Mouse (Mus musculus) midbrain, embryonic 15.5 days (tissue): Measurements from ENCODE around the gene Klhl36. TPM values are rescaled to one million over a fixed set of nuclear protein-coding genes. Genes with fewer than 3 reads are reported as not detected.

Source experiments
- ATAC-seq: fragments of 200-750 bp; cut with Nextera tagmentation; replicated peaks from 2 replicates; pipeline ENCODE4 v1.8.0; 2017; ENCODE audit warnings: moderate TSS enrichment
- H3K27ac ChIP-seq: fragments of 300-500 bp; sonication (generic); 2 replicates; pipeline ENCODE4 v1.5.1; 2015; ENCODE audit warnings: mild to moderate bottlenecking, inconsistent platforms
- H3K27me3 ChIP-seq: fragments of 300-500 bp; sonication (generic); replicated peaks from 2 replicates; pipeline ENCODE4 v1.6.1; 2015; ENCODE audit warnings: inconsistent platforms
- H3K36me3 ChIP-seq: fragments of 300-500 bp; sonication (generic); replicated peaks from 2 replicates; pipeline ENCODE4 v1.6.1; 2015; ENCODE audit warnings: inconsistent platforms
- H3K4me1 ChIP-seq: fragments of 300-500 bp; sonication (generic); 2 replicates; pipeline ENCODE4 v1.6.1; 2015; ENCODE audit warnings: inconsistent platforms
- H3K4me2 ChIP-seq: fragments of 300-500 bp; sonication (generic); 2 replicates; pipeline ENCODE4 v1.6.1; 2015; ENCODE audit warnings: inconsistent platforms, mild to moderate bottlenecking, moderate library complexity
- H3K4me3 ChIP-seq: fragments of 300-500 bp; sonication (generic); 2 replicates; pipeline ENCODE4 v1.5.1; 2015; ENCODE audit warnings: mild to moderate bottlenecking, inconsistent platforms
- H3K9ac ChIP-seq: fragments of 300-500 bp; sonication (generic); 2 replicates; pipeline ENCODE4 v1.6.1; 2015; ENCODE audit warnings: mild to moderate bottlenecking, inconsistent platforms
- H3K9me3 ChIP-seq: fragments of 300-500 bp; sonication (generic); 2 replicates; pipeline ENCODE4 v1.6.1; 2016; ENCODE audit warnings: inconsistent platforms
- WGBS: fragments of 180-500 bp; shearing (Covaris S2); methylation state at CpG from one replicate; pipeline ENCODE4 v1.1.7; 2015; ENCODE audit warnings: mixed read lengths; 5-methylcytosine and 5-hydroxymethylcytosine counted together
- polyA plus RNA-seq: library from polyadenylated mRNA; unstranded; fragments of >200 nt; fragmentation: Nextera tagmentation; extraction: Ambion mirVana; gene quantifications from 2 replicates; pipeline ENCODE4 v1.2.1, GENCODE M21; 2015

Gene Klhl36
- polyA plus RNA-seq, 1 experiment from 2014 or later = 20.2 TPM

DNA sequence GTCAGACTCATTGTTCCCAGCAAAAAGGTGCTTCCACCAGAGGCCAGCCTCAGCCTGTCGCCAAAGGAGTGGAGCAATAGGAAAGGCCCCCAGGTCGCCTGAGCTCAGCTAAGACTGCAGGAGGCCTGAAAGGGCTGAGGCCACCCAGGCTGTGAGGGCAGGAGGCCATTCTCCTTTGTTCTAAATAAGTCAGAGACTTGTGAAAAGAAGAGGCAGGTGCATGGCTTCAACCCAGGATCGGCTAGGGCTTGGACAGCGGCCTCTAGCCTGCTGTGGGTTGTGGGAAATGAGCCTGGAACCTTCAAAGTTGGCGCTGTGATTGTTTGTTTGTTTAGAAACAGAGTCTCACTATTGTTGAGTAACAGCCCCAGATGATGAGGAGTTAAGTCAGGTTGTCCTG is 8.0 kb upstream of the Klhl36 start:
- no peak overlapping the region for H3K4me2 ChIP-seq
- H3K27ac ChIP-seq = no peak overlapping the region
- no peak overlapping the region for H3K9ac ChIP-seq
- ATAC-seq = no peak
- no peaks in the 10 kb centered on the region for H3K4me1 ChIP-seq
- H3K36me3 ChIP-seq = no peaks in the 10 kb centered on the region
- no peak overlapping the region for H3K4me3 ChIP-seq
- H3K9me3 ChIP-seq = no peaks in the 10 kb centered on the region
- no peaks in the 10 kb centered on the region for H3K27me3 ChIP-seq
- 25% methylated on average over 5 of the region's 5 CpGs for WGBS

DNA sequence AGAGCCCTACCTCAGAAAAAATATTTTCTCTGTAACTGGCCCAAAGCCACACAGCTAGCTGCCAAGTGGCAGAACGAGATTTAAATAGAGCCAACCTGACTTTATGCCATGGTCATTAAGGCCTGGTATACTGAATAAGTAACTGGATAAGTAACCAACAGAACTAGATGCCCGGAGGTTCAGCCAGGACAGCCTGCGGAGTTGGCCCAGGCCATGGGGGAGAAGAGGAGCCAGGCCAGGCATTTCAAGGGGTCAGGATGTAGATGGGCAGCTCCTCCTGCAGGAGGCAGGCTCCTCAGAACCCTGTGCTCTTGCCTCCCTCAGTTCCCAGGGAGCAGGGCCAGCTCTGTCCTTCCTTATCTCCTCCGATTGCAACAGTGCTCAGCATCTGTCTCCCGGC is 6.4 kb upstream of the Klhl36 start:
- H3K36me3 ChIP-seq = no peaks in the 10 kb centered on the region
- H3K4me2 ChIP-seq = no peak overlapping the region
- no peaks in the 10 kb centered on the region for H3K27me3 ChIP-seq
- ATAC-seq = no peak
- H3K27ac ChIP-seq = no peak overlapping the region
- 79% methylated on average over 5 of the region's 5 CpGs for WGBS
- no peaks in the 10 kb centered on the region for H3K4me1 ChIP-seq
- H3K9ac ChIP-seq = no peak overlapping the region
- no peak overlapping the region for H3K4me3 ChIP-seq
- no peaks in the 10 kb centered on the region for H3K9me3 ChIP-seq

DNA sequence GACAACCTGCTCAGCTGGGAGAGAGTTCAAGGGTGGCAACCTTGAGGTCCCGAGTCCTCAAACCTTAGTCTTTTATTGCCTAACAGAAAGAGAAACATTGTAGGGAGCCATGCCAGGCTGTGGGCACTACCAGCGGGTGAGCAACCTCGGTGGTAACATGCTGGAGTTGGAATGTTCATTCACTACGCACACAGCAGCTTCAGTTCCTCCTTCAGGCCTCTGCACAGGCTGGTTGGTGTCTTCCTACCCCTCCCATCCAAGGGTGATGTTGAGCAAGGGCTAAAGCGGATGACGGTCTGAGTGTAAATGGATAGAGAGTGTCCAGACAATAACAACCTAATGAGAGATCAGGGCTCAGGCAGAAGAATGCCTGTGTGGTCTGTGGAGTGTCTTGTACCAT is 4.3 kb upstream of the Klhl36 start:
- ATAC-seq = no peak
- Histone ChIP-seq H3K9me3 (no peaks in the 10 kb centered on the region), H3K4me1 (peaks cover 3% of the 10 kb centered on the region), H3K9ac (no peak overlapping the region), H3K4me3 (no peak overlapping the region), H3K27me3 (no peaks in the 10 kb centered on the region), H3K36me3 (no peaks in the 10 kb centered on the region), H3K4me2 (no peak overlapping the region), H3K27ac (no peak overlapping the region)
- WGBS = 75% methylated on average over 6 of the region's 6 CpGs

DNA sequence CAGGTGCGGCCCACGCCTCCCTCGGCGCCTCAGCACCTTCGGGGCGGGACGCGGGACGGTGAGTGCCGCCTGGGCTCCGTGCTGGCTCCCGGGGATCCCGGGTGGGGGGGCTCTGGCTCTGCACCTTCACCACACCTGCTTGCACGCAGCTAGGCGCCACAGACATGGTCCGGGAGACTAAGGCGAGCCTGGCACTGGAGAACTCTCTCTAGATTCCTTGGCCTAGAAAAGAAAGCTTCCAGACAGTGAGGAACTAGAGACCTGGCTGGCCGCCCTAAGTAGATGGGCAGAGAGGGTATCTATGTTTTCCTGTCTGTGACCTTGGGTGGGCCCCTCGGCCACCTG is 296 bp downstream of the Klhl36 start:
- Histone ChIP-seq H3K27me3 (no peaks in the 10 kb centered on the region), H3K4me1 (peaks cover 9% of the 10 kb centered on the region), H3K4me3 (peak overlapping the region; percentile 82), H3K27ac (peak overlapping the region; percentile 64), H3K36me3 (no peaks in the 10 kb centered on the region), H3K4me2 (peak overlapping the region; percentile 88), H3K9ac (peak overlapping the region; percentile 81), H3K9me3 (no peaks in the 10 kb centered on the region)
- 2% methylated on average over 19 of the region's 19 CpGs for WGBS
- no peak for ATAC-seq

DNA sequence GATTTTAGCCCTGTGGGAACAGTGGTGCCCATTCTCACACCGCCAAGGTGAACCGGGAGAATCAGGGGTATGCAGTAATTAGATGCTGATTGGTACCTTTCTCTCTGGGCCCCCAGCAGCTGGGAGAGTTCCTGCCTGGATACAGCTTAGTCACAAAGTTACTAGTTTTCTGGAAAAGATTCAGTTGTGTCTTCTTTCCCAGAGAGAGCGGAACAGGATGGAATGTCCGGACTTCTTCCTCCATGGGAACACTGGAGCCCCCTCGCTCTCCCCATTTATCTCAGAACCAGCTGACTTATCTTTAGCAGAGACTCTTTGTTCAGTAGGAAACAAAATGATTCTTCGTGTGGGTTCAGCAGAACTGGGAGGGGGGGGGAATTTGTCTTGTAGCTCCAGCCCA is 683 bp downstream of the Klhl36 start:
- no peaks in the 10 kb centered on the region for H3K36me3 ChIP-seq
- WGBS = 10% methylated on average over 6 of the region's 6 CpGs
- peak overlapping the region; percentile 82 for H3K4me3 ChIP-seq
- no peak overlapping the region for H3K27ac ChIP-seq
- H3K4me2 ChIP-seq = peak overlapping the region; percentile 88
- H3K4me1 ChIP-seq = peaks cover 9% of the 10 kb centered on the region
- ATAC-seq = no peak; the same call in 1 of the 2 replicates
- H3K27me3 ChIP-seq = no peaks in the 10 kb centered on the region
- H3K9me3 ChIP-seq = no peaks in the 10 kb centered on the region
- peak overlapping the region; percentile 81 for H3K9ac ChIP-seq

- Histone ChIP-seq H3K4me3 (no peak overlapping the region), H3K4me2 (no peak overlapping the region), H3K27ac (no peak overlapping the region), H3K9ac (no peak overlapping the region), H3K36me3 (peaks cover 29% of the 10 kb centered on the region), H3K9me3 (0 out of 2 replicates have a peak, but pooled peaks cover 4% of the 10 kb centered on the region), H3K27me3 (no peaks in the 10 kb centered on the region), H3K4me1 (no peaks in the 10 kb centered on the region)
- no peak for ATAC-seq
- WGBS = 85% methylated on average over 20 of the region's 20 CpGs
Observed at GRCm38 (mm10) chr8:119869616-119870015, 7.5 kb downstream of the Klhl36 start.

- H3K27ac ChIP-seq = no peak overlapping the region
- no peaks in the 10 kb centered on the region for H3K27me3 ChIP-seq
- no peak overlapping the region for H3K4me3 ChIP-seq
- peaks cover 34% of the 10 kb centered on the region for H3K36me3 ChIP-seq
- no peak overlapping the region for H3K4me2 ChIP-seq
- no peak overlapping the region for H3K9ac ChIP-seq
- H3K9me3 ChIP-seq = 0 out of 2 replicates have a peak, but pooled peaks cover 4% of the 10 kb centered on the region
- 95% methylated on average over 1 of the region's 1 CpGs for WGBS
- ATAC-seq = no peak
- H3K4me1 ChIP-seq = no peaks in the 10 kb centered on the region
Observed at GRCm38 (mm10) chr8:119873181-119873580, 11.1 kb downstream of the Klhl36 start.

DNA sequence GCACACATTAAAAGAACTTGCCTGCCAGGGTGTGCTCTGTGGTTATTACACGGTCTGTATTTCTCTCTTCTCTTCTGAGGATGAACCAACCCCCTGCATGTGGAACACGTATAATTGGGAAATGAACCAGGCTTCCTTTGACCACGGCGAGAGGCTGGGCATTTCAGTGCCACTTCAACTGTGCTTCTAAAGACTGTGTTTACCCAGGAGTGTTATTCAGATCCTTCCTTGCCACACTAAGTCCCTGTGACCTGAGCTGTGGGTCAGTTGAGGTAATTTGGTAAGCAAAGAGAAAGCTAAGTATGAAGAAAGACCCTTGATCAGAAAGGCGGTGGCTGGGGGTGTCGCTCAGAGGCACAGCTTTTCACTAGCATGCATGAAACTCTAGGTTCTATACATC is 19.2 kb downstream of the Klhl36 start:
- 76% methylated on average over 6 of the region's 6 CpGs for WGBS
- Histone ChIP-seq H3K9me3 (no peaks in the 10 kb centered on the region), H3K4me2 (no peak overlapping the region), H3K4me1 (no peaks in the 10 kb centered on the region), H3K27ac (no peak overlapping the region), H3K36me3 (no peaks in the 10 kb centered on the region), H3K27me3 (no peaks in the 10 kb centered on the region), H3K4me3 (no peak overlapping the region), H3K9ac (no peak overlapping the region)
- ATAC-seq = no peak

- Histone ChIP-seq H3K36me3 (no peaks in the 10 kb centered on the region), H3K9ac (no peak overlapping the region), H3K27ac (no peak overlapping the region), H3K27me3 (no peaks in the 10 kb centered on the region), H3K4me3 (no peak overlapping the region), H3K4me1 (no peaks in the 10 kb centered on the region), H3K9me3 (no peaks in the 10 kb centered on the region), H3K4me2 (no peak overlapping the region)
- 86% methylated on average over 8 of the region's 8 CpGs for WGBS
- ATAC-seq = no peak
Observed at GRCm38 (mm10) chr8:119881917-119882316, 19.9 kb downstream of the Klhl36 start.

DNA sequence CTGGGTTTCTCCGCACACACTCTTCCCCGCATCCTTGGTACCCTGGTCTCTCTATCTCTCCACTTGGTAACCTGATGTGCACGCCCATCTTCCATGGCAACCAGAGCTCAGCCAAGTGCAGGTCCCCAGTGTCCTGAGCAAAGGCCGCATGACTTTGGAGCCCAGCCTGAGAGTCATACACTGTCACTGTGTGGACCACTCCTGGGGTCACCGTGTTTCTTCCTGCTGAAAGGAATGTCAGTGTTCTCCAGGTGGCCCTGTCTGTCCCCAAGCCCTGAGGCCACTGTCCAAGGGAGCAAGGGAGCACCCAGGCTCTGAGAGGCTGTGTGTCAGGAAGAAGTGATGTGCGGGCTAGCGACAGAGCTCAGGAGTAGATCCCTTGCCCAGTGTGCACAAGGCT is 21.2 kb downstream of the Klhl36 start:
- Histone ChIP-seq H3K4me3 (no peak overlapping the region), H3K36me3 (no peaks in the 10 kb centered on the region), H3K4me2 (no peak overlapping the region), H3K4me1 (no peaks in the 10 kb centered on the region), H3K9ac (no peak overlapping the region), H3K27ac (no peak overlapping the region), H3K27me3 (no peaks in the 10 kb centered on the region), H3K9me3 (no peaks in the 10 kb centered on the region)
- WGBS = 88% methylated on average over 7 of the region's 7 CpGs
- no peak for ATAC-seq

DNA sequence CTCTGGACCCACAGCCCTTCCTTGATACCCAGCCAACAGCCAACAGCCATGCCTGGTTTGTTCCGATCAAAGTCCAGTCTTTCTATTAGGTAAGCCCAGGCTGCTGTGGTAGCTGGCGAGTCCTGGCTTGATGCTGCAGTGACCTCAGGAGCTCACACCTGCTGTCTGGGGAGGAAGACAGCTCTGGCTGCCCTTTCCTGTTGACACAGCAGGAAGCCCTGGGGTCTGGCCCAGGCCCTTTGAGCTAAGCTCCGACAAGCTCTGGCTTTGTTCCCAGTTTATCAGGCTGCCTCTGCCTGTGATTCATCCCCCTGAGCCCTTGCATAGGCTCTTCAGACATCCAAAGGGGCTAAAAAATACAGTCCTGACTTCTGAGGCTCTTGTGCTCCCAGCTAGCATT is 23.5 kb downstream of the Klhl36 start:
- no peak overlapping the region for H3K4me3 ChIP-seq
- no peak overlapping the region for H3K9ac ChIP-seq
- H3K36me3 ChIP-seq = no peaks in the 10 kb centered on the region
- H3K4me1 ChIP-seq = no peaks in the 10 kb centered on the region
- H3K4me2 ChIP-seq = no peak overlapping the region
- ATAC-seq = 0 out of 2 replicates have a peak, but pooled peaks have one; percentile 14
- H3K27ac ChIP-seq = no peak overlapping the region
- no peaks in the 10 kb centered on the region for H3K27me3 ChIP-seq
- no peaks in the 10 kb centered on the region for H3K9me3 ChIP-seq
- 31% methylated on average over 3 of the region's 3 CpGs for WGBS

DNA sequence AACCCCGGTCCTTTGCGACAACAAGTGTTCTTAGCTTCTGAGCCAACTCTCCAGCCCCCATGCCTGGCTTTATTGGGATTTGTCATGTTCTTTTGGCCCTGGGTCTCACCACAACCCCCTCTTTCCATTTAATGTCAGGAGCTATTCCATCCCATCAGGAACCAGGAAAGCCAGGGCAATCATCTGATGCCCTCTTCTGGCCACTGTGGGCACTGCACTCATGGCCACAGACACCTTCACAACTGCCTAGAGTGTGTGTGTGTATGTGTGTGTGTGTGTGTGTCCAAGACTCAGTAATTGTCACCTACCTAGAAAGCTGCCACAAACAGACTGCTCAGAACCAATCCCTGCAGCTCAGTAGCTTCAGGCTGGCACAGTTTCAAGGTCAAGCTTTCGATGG is 25.1 kb downstream of the Klhl36 start:
- Histone ChIP-seq H3K4me3 (no peak overlapping the region), H3K36me3 (no peaks in the 10 kb centered on the region), H3K27ac (no peak overlapping the region), H3K4me2 (no peak overlapping the region), H3K4me1 (no peaks in the 10 kb centered on the region), H3K9ac (no peak overlapping the region), H3K9me3 (no peaks in the 10 kb centered on the region), H3K27me3 (no peaks in the 10 kb centered on the region)
- ATAC-seq = no peak
- WGBS = 94% methylated on average over 3 of the region's 3 CpGs

DNA sequence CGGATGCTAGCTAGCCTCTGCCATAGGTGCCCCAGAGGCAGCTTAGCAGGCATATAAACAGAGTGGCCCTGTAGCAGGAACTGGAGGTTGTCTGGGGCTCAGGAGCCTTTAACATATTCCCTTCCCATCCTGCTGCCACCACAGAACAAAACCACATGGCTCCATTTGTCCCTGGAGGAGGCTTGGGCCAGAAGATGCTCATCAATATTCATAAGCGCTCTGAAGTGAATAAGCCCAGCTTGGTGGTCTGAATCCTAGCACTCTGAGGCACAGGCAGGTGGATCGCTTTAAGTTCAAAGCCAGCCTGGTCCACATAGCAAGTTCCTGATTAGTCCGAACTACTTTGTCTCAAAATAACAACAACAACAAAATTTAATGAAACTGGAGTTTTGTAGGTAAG is 25.9 kb downstream of the Klhl36 start:
- Histone ChIP-seq H3K4me2 (no peak overlapping the region), H3K9ac (no peak overlapping the region), H3K27me3 (no peaks in the 10 kb centered on the region), H3K4me3 (no peak overlapping the region), H3K27ac (no peak overlapping the region), H3K9me3 (no peaks in the 10 kb centered on the region), H3K4me1 (no peaks in the 10 kb centered on the region), H3K36me3 (no peaks in the 10 kb centered on the region)
- ATAC-seq = no peak
- WGBS = 43% methylated on average over 4 of the region's 4 CpGs

DNA sequence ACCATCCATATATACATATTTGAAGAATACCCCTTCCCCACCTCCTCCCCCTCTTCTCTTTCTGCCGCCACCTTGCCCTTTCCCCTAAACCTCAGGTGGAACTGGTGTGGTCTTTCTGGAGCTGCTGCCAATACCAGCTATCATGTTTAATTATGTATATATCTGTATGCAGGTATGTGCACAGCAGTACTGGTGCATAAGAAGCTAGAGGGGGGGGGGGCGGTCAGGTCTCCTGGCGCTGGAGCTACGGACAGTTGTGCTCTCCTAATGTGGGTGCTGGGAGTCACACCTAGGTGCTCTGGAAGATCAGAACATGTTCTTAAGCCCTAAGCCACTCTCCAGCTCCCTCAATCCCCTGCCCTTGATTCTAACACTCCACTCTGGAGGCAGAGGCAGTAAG is 35.0 kb downstream of the Klhl36 start:
- no peak overlapping the region for H3K4me3 ChIP-seq
- H3K27me3 ChIP-seq = peaks cover 18% of the 10 kb centered on the region
- no peak overlapping the region for H3K9ac ChIP-seq
- H3K4me2 ChIP-seq = no peak overlapping the region
- H3K36me3 ChIP-seq = no peaks in the 10 kb centered on the region
- 82% methylated on average over 4 of the region's 4 CpGs for WGBS
- no peak for ATAC-seq
- no peak overlapping the region for H3K27ac ChIP-seq
- H3K9me3 ChIP-seq = no peaks in the 10 kb centered on the region
- no peaks in the 10 kb centered on the region for H3K4me1 ChIP-seq
